Mouse (Mus musculus): ENCODE data around the gene Pif1.

The Pif1 gene

GRCm38 (mm10) chr9:65562081-65562506 is 24.9 kb upstream of the Pif1 start:
- no peak for DNase-seq

GRCm38 (mm10) chr9:65563073-65563472 is 23.9 kb upstream of the Pif1 start:
- no peak for DNase-seq

GRCm38 (mm10) chr9:65564698-65565097 is 22.3 kb upstream of the Pif1 start:
- DNase-seq: no peak

- no peak for DNase-seq
These were observed 18.2 kb upstream of the Pif1 start for GRCm38 (mm10) chr9:65568787-65569186.

- peak; percentile 34 to 42 for DNase-seq
These were observed 17.4 kb upstream of the Pif1 start for GRCm38 (mm10) chr9:65569491-65569971.

GRCm38 (mm10) chr9:65572837-65573236 is 14.1 kb upstream of the Pif1 start:
- DNase-seq: no peak

- DNase-seq: peak; percentile 51 to 55
These were observed 12.2 kb upstream of the Pif1 start for GRCm38 (mm10) chr9:65574513-65575392.

- DNase-seq: peak; percentile 42 to 44
These were observed 11.4 kb upstream of the Pif1 start for GRCm38 (mm10) chr9:65575393-65576196.

GRCm38 (mm10) chr9:65576861-65577510 is 10.0 kb upstream of the Pif1 start:
- no peak for DNase-seq

- DNase-seq: no peak
These were observed 9.3 kb upstream of the Pif1 start for GRCm38 (mm10) chr9:65577511-65578196.

- DNase-seq: peak; percentile 73 to 77
These were observed 8.1 kb upstream of the Pif1 start for GRCm38 (mm10) chr9:65578801-65579249.

GRCm38 (mm10) chr9:65579781-65580371 is 7.1 kb upstream of the Pif1 start, which contains the start of gene Plekho2:
Plekho2 (minus strand) TSS chr9:65580040.
- DNase-seq: peak; percentile 90 to 92

- peak; percentile 88 to 92 for DNase-seq
These were observed 6.3 kb upstream of the Pif1 start for GRCm38 (mm10) chr9:65580401-65581256.

- peak; percentile 73 to 75 for DNase-seq
These were observed 3.9 kb upstream of the Pif1 start for GRCm38 (mm10) chr9:65583045-65583444.

GRCm38 (mm10) chr9:65587270-65587572 is 261 bp downstream of the Pif1 start:
- no peak for DNase-seq

GRCm38 (mm10) chr9:65587573-65588358 is 806 bp downstream of the Pif1 start:
- DNase-seq: peak; percentile 52 to 59

- DNase-seq: no peak
These were observed 2.1 kb downstream of the Pif1 start for GRCm38 (mm10) chr9:65589091-65589490.

- DNase-seq: no peak
These were observed 5.8 kb downstream of the Pif1 start for GRCm38 (mm10) chr9:65592721-65593120.

- no peak for DNase-seq
These were observed 6.6 kb downstream of the Pif1 start for GRCm38 (mm10) chr9:65593596-65593995.

GRCm38 (mm10) chr9:65598765-65599249 is 11.8 kb downstream of the Pif1 start:
- DNase-seq: peak; percentile 55 to 57

All from B cell, adult 2 months (primary cell).